Mouse (Mus musculus): ENCODE measurements at regions not wholly inside any gene's neighbourhood (a gene's known extent, or its start where the extent isn't known, plus 50 kb on each side); places are given as distances from the start of the nearest gene placed in this dataset.

- TF ChIP-seq HCFC1 (IDR thresholded peaks at IDR 0.05; ENCODE audit: low read depth, low read length) (no peak), MAZ (IDR thresholded peaks at IDR 0.05; ENCODE audit: low read depth, low read length) (no peak), POLR2AphosphoS2 (IDR thresholded peaks at IDR 0.05; ENCODE audit: low read depth, low read length) (no peak), CTCF (conservative IDR thresholded peaks at IDR 0.05 in 1 of 2, IDR thresholded peaks at IDR 0.05 in 1 of 2; ENCODE audit: low read depth in 2 of 2, low read length in 2 of 2) (no peak), JUN (IDR thresholded peaks at IDR 0.05; ENCODE audit: insufficient read depth, low read depth, low read length) (no peak), POLR2A (IDR thresholded peaks at IDR 0.05; ENCODE audit: low read depth, low read length) (no peak)
Observed at GRCm38 (mm10) chr2:11365371-11365770, 188.5 kb downstream of the Pfkfb3 start.

Data from CH12.LX (cell line).